ENCODE assay signal across 19 mouse cellular contexts in genomic region chr8:93871275-93871674, GRCm38 (mm10).
A peak's percentile ranks its signal among the peaks of the same experiment; 100 is the strongest.
DNase-seq lines count a peak whose midpoint lies in the region; ATAC-seq and TF ChIP-seq lines count a peak whose summit lies in the region.
"Had no signal": no experiment of that assay in that cellular context is flagged by ENCODE, and none has a peak within 500 bp of the region (broad histone marks: within the 10 kb centered on the region; RNA-seq: fewer than 3 reads in every experiment).

No protein-coding gene starts in this region.

- intact Hi-C loops in gastrocnemius, adult 2 months (cut with DNase I), result no loop called here

- in situ Hi-C loops in Patski (cut with MboI; ENCODE audit: low pct_unique_long_range_greater_than_20kb), result no loop called here

- no peaks in the 10 kb centered on the region for H3K9me3 ChIP-seq in heart, postnatal 0 days (replicated peaks; ENCODE audit: control insufficient read depth, low read length)
- H3K9me3 ChIP-seq in hindbrain, embryonic 16.5 days (ENCODE audit: control insufficient read depth, low read length), result no peaks in the 10 kb centered on the region
- H3K9me3 ChIP-seq: hindbrain, embryonic 10.5 days; liver, embryonic 13.5 days; stomach, embryonic 15.5 days had no signal

- 27% methylated on average over 5 of the region's 5 CpGs for WGBS in heart, postnatal 0 days
- WGBS in hindbrain, embryonic 16.5 days, result 88% methylated on average over 5 of the region's 5 CpGs

- no peak overlapping the region for H3K4me3 ChIP-seq in gastrocnemius, adult 2 months
- no peak overlapping the region for H3K4me3 ChIP-seq in heart, postnatal 0 days (ENCODE audit: low read depth, low read length)
- no peak overlapping the region for H3K4me3 ChIP-seq in hindbrain, embryonic 16.5 days (ENCODE audit: low read length)
- H3K4me3 ChIP-seq: hindbrain, embryonic 10.5 days; liver, embryonic 13.5 days; stomach, embryonic 15.5 days had no signal

- peaks cover 7% of the 10 kb centered on the region for H3K27me3 ChIP-seq in Patski
- H3K27me3 ChIP-seq in heart, postnatal 0 days (ENCODE audit: control insufficient read depth, insufficient read depth, low read length), result no peaks in the 10 kb centered on the region
- no peaks in the 10 kb centered on the region for H3K27me3 ChIP-seq in hindbrain, embryonic 16.5 days (replicated peaks; ENCODE audit: control insufficient read depth, insufficient read depth, low read length)
- H3K27me3 ChIP-seq: liver, embryonic 13.5 days; stomach, embryonic 15.5 days had no signal

- peak; percentile 33 for DNase-seq in gastrocnemius, adult 2 months
- no peak for DNase-seq in gastrocnemius, postnatal 10 days
- DNase-seq in 3134 (ENCODE audit: extremely low read depth, insufficient read length, low spot score), result peak; percentile 74
- no peak for DNase-seq in Patski (ENCODE audit: low read depth, low spot score)
- DNase-seq in heart, postnatal 0 days (ENCODE audit: low spot score), result peak; percentile 66
- no peak for DNase-seq in kidney, adult 8-10 months
- DNase-seq in testis, postnatal 14 days (ENCODE audit: low spot score), result no peak
- DNase-seq: adrenal gland, adult 8-10 months; cerebellum, adult 11 months; cerebellum, postnatal 25 days; liver, embryonic 13.5 days; midbrain, embryonic 14.5 days; right cerebral cortex, adult 18-20 months; spleen, adult 18-20 months had no signal

- ATAC-seq in Patski, result peak; percentile 46
- ATAC-seq in heart, postnatal 0 days (ENCODE audit: insufficient read depth, low read depth), result peak; percentile 85
- ATAC-seq in hindbrain, embryonic 16.5 days, result no peak
- ATAC-seq: forebrain, embryonic 14.5 days had no signal

- no peak for TF ChIP-seq EP300 in heart, postnatal 0 days (IDR thresholded peaks at IDR 0.05; ENCODE audit: low read depth)

- no peaks in the 10 kb centered on the region for H3K36me3 ChIP-seq in heart, postnatal 0 days (replicated peaks; ENCODE audit: control insufficient read depth, insufficient read depth, low read length)
- H3K36me3 ChIP-seq in hindbrain, embryonic 16.5 days (ENCODE audit: control insufficient read depth, insufficient read depth, low read length), result no peaks in the 10 kb centered on the region
- H3K36me3 ChIP-seq: hindbrain, embryonic 10.5 days; liver, embryonic 13.5 days; stomach, embryonic 15.5 days had no signal

- no peak overlapping the region for H3K4me2 ChIP-seq in heart, postnatal 0 days (ENCODE audit: low read depth, low read length)
- H3K4me2 ChIP-seq in hindbrain, embryonic 16.5 days (ENCODE audit: low read length), result no peak overlapping the region
- H3K4me2 ChIP-seq: liver, embryonic 13.5 days; stomach, embryonic 15.5 days had no signal

- TF ChIP-seq CTCF in gastrocnemius, adult 2 months (IDR thresholded peaks at IDR 0.05), result no peak
- TF ChIP-seq CTCF in Patski (IDR thresholded peaks at IDR 0.05), result no peak
- TF ChIP-seq CTCF in heart, postnatal 0 days (IDR thresholded peaks at IDR 0.05; ENCODE audit: low read depth), result no peak

- H3K9ac ChIP-seq in heart, postnatal 0 days (replicated peaks; ENCODE audit: low read depth, low read length), result no peak overlapping the region
- H3K9ac ChIP-seq in hindbrain, embryonic 16.5 days (ENCODE audit: low read depth, low read length), result no peak overlapping the region
- H3K9ac ChIP-seq: liver, embryonic 13.5 days; stomach, embryonic 15.5 days had no signal

- POLR2A ChIA-PET in Patski (lab: Charles Lee), result no interaction called here

- peaks cover 29% of the 10 kb centered on the region for H3K4me1 ChIP-seq in heart, postnatal 0 days (ENCODE audit: control insufficient read depth, insufficient read depth)
- peaks cover 5% of the 10 kb centered on the region for H3K4me1 ChIP-seq in hindbrain, embryonic 16.5 days (ENCODE audit: control insufficient read depth, insufficient read depth, low read depth, low read length)
- H3K4me1 ChIP-seq: hindbrain, embryonic 10.5 days; liver, embryonic 13.5 days; stomach, embryonic 15.5 days had no signal

- CTCF ChIA-PET in Patski (lab: Charles Lee), result no interaction called here

- peak overlapping the region; percentile 43; the same call in 1 of the 2 replicates for H3K27ac ChIP-seq in gastrocnemius, adult 2 months
- peak overlapping the region; percentile 66 for H3K27ac ChIP-seq in heart, postnatal 0 days (ENCODE audit: low read depth)
- H3K27ac ChIP-seq in hindbrain, embryonic 16.5 days (ENCODE audit: low read depth, low read length), result no peak overlapping the region
- H3K27ac ChIP-seq: hindbrain, embryonic 10.5 days; kidney, postnatal 0 days; liver, embryonic 13.5 days; stomach, embryonic 15.5 days had no signal

Comparison
In these comparisons a context has a peak if more than half of its experiments do, and no peak if none do; other contexts are left out.
1. DNase-seq: peak in gastrocnemius, adult 2 months (single experiment), 3134 (single experiment) and heart, postnatal 0 days (single experiment); none in gastrocnemius, postnatal 10 days (single experiment), Patski (single experiment), kidney, adult 8-10 months (0 of 2) and testis, postnatal 14 days (single experiment).